Mouse (Mus musculus): ENCODE results near the gene Ddx46. TPM values are rescaled to one million over a fixed set of nuclear protein-coding genes. Genes with fewer than 3 reads are reported as not detected.

Ddx46 gene
- 13.5 and 14.6 TPM in 2 replicates for polyA plus RNA-seq (2015; fragmentation: Nextera tagmentation; extraction: Ambion mirVana)

DNA sequence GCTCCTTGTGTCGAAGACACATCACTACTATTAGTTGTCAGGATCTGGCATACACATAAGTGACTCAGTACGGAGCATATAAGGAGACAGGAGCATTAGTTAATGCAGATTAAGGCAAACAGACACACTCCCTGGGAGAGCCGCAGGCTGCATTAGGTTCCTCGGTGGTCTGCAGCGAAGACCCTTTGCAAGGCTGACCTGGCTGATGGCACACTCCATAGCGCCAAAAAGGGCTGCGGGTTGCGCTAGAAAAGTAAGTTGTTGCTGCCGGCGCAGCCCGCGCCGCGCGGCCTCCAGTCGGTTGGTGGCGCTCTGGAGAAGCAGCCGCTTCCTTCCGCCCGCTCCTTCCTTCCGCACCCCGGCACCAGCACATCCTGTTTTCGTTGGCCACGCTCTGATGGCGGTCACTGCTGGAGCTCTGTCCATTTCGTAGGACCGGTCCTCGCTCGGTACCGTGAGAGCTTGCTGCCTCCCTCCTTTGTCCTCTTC is at the start of gene Ddx46:
TSS of gene Ddx46 (plus strand) at position 389 of the 489 bp plus-strand sequence.

DNA sequence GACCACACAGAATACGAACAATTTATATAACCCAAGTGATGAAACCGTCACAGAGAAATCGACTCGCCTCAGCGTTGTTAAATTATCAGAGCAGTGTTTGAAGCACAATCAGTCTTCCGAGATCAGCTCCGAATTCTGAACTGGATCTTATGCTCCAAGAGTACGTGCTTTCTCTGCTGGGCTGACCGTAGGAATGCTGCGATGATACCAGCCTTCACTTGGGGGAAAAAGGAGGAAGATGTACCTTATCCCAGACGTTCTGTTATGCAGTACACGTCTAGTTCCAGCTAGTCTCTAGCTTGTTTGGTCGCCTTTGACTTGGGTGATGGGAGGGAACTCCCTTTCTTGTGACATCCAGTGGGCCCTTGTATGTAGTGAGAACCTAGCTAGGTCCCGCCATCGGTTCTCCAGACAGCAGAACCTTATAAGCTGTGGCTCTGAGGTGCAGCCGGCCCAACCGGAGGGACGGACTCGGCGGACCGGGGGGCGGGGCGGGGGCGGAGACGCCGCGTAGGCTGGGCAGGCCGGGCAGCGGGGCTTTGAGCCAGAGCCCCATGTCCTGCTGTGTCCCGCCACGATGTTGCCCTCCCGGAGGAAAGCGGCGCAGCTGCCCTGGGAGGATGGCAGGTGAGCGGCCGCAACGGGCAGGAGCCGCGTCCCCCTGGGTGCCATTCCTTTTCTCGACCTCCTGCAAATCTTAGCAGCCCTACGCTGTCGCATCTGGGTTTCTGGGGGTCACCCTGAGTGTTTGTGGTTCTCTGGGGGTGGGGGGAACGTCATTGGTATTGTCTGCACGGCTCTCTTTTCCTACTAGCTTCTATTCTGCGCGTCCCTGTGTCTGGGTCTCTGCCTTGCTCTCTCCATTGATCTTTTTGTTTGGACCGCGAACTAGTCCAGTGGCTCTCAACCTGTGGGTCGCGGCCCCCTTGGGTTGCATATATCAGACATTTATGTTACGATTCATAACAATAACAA is 35.0 kb upstream of the Ddx46 start, which contains the start of gene B4galt7:
TSS of gene B4galt7 (plus strand) at position 331 of the 975 bp plus-strand sequence.

DNA sequence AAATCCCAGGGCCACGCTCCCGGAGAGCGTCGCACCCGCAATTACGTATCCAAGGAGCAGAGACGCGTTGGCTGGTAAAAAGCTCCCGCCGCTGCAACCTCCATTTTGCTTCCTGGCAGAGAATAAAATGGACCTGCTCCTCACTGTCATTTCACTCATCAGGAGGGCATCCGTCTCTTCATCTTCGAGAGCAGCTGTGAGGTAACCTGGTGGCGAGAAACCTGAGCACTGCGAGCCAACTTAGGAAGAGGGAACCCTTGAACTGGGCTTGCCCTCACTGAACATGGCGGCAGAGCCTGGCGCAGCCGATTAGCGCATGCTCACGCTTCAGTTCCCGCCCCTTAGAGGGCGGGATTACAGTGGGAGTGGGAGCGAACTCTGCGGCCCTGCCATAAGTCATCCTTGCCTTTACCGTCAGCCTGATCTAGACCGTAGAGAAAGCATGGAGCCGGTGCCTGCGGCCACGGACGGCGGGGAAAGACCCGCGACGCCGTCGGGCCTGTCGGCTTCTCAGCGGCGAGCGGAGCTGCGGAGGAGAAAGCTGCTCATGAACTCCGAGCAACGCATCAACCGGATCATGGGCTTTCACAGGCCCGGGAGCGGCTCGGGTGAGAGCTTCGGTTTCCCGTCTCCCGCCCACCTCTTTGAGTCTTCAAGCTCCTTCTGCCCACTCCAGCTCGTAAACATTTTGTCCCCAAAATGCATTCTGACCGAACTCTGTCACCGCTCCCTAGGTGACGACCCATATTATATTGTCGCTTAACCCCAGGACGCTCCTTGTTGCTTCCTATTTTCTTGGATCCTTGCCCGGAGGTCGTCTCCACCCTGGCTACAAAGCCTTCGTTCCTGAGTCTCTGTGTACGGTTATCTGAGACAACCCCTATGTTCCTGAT is 11.9 kb upstream of the Ddx46 start, which contains the start of gene Caml:
TSS of gene Caml (plus strand) at position 357 of the 893 bp plus-strand sequence.

DNA sequence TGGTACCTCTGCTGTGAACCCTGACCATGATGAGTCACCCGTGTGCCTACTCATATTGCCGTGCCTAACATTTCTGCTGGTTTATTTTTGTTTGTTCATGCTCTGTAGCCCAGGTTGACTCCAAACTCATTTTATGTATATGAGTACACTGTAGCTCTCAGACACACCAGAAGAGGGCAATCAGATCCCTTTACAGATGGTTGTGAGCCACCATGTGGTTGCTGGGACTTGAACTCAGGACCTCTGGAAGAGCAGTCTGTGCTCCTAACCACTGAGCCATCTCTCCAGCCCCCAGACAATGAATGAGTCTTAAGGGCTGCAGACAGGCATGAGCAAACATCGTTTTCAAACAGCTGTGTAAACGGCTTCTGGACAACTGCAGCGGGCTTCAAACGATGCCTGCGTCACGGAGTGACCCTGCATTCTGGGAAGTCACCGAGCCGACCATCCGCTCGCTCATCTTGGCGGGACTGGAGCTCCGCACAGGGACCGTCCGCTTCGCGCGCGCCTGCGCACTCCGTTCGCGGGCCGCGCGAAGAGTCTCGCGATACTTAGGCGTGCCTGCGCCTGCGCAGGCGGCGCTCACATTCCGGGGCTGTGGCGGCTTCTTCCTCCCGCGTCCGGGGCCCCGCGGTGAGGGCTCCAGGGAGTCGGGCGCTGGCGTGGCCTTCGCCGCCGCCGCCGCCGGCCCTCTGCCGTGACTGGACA is 57.9 kb downstream of the Ddx46 start, which contains the start of gene B230219D22Rik:
TSS of gene B230219D22Rik (plus strand) at position 590 of the 708 bp plus-strand sequence.

DNA sequence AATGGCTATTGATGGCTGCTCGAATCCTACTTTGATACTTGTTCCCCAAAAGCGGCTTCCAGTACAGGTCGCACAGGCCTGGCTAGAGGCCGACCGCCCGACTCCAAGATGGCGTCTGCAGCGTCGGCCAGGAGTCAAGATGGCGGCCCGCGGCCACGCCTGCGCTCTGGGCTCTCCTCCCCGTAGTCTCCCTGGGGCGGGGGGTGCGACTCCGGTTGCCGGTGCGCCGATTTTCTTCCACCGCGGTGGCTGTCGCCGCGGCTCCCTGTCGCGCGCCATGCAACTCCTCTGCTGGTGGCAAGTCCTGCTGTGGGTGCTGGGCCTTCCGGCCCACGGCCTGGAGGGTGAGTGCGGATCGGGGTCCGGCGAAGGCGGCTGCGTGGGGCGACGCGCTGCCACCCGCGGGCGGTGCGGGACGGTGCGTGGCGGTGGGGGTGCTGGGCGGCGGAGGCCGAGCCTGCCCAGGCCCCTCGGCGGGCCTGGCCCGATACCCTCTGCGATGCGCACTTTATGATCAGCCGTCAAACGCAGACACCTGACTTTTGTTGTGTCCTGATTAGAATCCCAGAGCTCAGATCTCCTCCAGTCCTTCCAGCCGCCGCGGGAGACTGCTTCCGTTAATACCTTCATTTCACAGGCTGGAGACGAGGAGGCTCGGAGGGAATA is 79.8 kb downstream of the Ddx46 start, which contains the start of gene Txndc15:
TSS of gene Txndc15 (plus strand) at position 150 of the 666 bp plus-strand sequence.

DNA sequence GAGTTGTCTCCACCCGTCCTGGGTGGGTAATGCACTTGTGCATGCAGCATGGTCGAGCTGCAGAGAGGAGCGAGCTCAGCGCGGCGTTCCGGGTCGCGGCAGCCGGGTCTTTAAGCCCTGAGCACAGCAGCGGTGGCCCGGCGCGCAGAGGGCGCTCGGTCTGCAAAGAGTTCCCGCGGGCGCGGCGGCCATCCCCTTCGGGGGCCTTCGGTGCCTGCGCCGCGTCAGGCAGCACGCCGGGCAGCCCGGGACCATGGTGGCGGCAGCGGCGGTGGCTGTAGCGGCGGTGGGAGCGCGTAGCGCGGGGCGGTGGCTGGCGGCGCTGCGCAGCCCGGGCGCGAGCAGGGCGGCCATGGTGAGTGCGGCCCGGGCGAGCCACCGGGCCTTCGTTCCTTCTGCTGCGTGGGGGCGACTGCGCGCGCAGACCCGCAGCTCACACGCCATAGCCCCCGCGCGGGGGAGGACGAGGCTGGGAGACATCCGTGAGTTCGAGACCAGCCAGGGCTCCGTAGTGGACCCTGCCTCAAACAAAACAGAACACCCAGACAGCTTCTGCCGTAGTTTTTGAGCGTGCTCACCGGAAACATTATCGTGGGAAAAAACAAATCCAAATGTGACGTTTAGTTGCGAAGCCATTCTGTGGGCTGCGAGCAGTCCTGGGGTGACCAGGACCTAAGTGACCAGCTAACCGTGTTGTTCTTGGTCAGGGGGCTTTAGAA is 92.5 kb downstream of the Ddx46 start, which contains the start of gene Pcbd2:
TSS of gene Pcbd2 (plus strand) at position 249 of the 719 bp plus-strand sequence.

Other genes with a start within 250 kb of the Ddx46 start
- gene Slc34a1, start 236.8 kb upstream of the Ddx46 start, polyA plus RNA-seq (2015; fragmentation: Nextera tagmentation; extraction: Ambion mirVana): not detected in 2 replicates
- not detected in 2 replicates for gene Pfn3, start 219.8 kb upstream of the Ddx46 start, polyA plus RNA-seq (2015; fragmentation: Nextera tagmentation; extraction: Ambion mirVana)
- gene F12, start 208.2 kb upstream of the Ddx46 start, polyA plus RNA-seq (2015; fragmentation: Nextera tagmentation; extraction: Ambion mirVana): 0.19 and 0.37 TPM in 2 replicates
- gene Grk6, start 190.0 kb upstream of the Ddx46 start, polyA plus RNA-seq (2015; fragmentation: Nextera tagmentation; extraction: Ambion mirVana): 13.8 and 15.0 TPM in 2 replicates
- 0.16 TPM in 1 of 2 replicates, not detected in the other for gene Prr7, start 170.8 kb upstream of the Ddx46 start, polyA plus RNA-seq (2015; fragmentation: Nextera tagmentation; extraction: Ambion mirVana)
- 83.3 and 89.8 TPM in 2 replicates for gene Dbn1, start 146.9 kb upstream of the Ddx46 start, polyA plus RNA-seq (2015; fragmentation: Nextera tagmentation; extraction: Ambion mirVana)
- gene Pdlim7, start 121.4 kb upstream of the Ddx46 start, polyA plus RNA-seq (2015; fragmentation: Nextera tagmentation; extraction: Ambion mirVana): 624 and 740 TPM in 2 replicates
- gene Dok3, start 105.7 kb upstream of the Ddx46 start, polyA plus RNA-seq (2015; fragmentation: Nextera tagmentation; extraction: Ambion mirVana): 2.0 and 3.4 TPM in 2 replicates
- 17.1 and 18.0 TPM in 2 replicates for gene Ddx41, start 98.4 kb upstream of the Ddx46 start, polyA plus RNA-seq (2015; fragmentation: Nextera tagmentation; extraction: Ambion mirVana)
- 13.9 and 14.0 TPM in 2 replicates for gene Fam193b, start 63.9 kb upstream of the Ddx46 start, polyA plus RNA-seq (2015; fragmentation: Nextera tagmentation; extraction: Ambion mirVana)
- gene Tmed9, start 61.3 kb upstream of the Ddx46 start, polyA plus RNA-seq (2015; fragmentation: Nextera tagmentation; extraction: Ambion mirVana): 88.9 and 110 TPM in 2 replicates
- 12.7 and 16.5 TPM in 2 replicates for gene B4galt7, start 35.1 kb upstream of the Ddx46 start, polyA plus RNA-seq (2015; fragmentation: Nextera tagmentation; extraction: Ambion mirVana)
- 31.3 and 33.8 TPM in 2 replicates for gene Caml, start 12.0 kb upstream of the Ddx46 start, polyA plus RNA-seq (2015; fragmentation: Nextera tagmentation; extraction: Ambion mirVana)
- 23.8 and 26.8 TPM in 2 replicates for gene B230219D22Rik, start 58.1 kb downstream of the Ddx46 start, polyA plus RNA-seq (2015; fragmentation: Nextera tagmentation; extraction: Ambion mirVana)
- 53.0 and 62.4 TPM in 2 replicates for gene Txndc15, start 79.6 kb downstream of the Ddx46 start, polyA plus RNA-seq (2015; fragmentation: Nextera tagmentation; extraction: Ambion mirVana)
- gene Pcbd2, start 92.3 kb downstream of the Ddx46 start, polyA plus RNA-seq (2015; fragmentation: Nextera tagmentation; extraction: Ambion mirVana): 31.4 and 44.4 TPM in 2 replicates
- 0.13 TPM in 1 of 2 replicates, not detected in the other for gene Catsper3, start 149.5 kb downstream of the Ddx46 start, polyA plus RNA-seq (2015; fragmentation: Nextera tagmentation; extraction: Ambion mirVana)
- 4.2 and 4.4 TPM in 2 replicates for gene Pitx1, start 201.2 kb downstream of the Ddx46 start, polyA plus RNA-seq (2015; fragmentation: Nextera tagmentation; extraction: Ambion mirVana)